Mouse (Mus musculus): ENCODE results near the gene Elf4.

GRCm38 (mm10) chrX:48429100-48429499, 33.8 kb downstream of the Elf4 start:
- TF ChIP-seq CTCF (IDR thresholded peaks at IDR 0.05; ENCODE audit: control insufficient read depth, insufficient read depth, low read length): no peak
- no peak for TF ChIP-seq POLR2A (IDR thresholded peaks at IDR 0.05; ENCODE audit: borderline replicate concordance, control insufficient read depth, low read depth, low read length)
